11 mouse cellular contexts compared by ENCODE assay signal in the genomic region with DNA sequence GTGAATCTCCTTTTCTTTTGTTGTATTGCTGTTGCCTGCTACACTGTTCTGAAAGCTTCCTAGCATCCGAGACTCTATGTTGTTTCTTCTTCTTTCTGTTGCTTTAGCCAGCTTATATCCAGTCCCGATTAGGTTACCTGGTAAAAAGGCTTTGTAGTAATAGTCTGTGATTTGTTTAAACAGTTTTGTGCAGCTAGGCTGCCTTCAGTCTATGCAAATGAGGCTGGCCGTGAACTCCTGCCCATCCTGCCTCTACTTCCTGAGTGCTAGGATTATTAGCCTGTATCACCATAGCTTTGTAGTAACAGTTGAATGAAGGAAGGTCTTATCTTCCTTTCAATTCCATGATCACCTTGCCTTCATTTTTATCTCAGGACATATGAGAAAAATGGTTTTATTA. TPM values are rescaled to one million over a fixed set of nuclear protein-coding genes. Genes with fewer than 3 reads are reported as not detected.
DNase-seq lines count a peak whose midpoint lies in the region; ATAC-seq and TF ChIP-seq lines count a peak whose summit lies in the region.
"Had no signal": no experiment of that assay in that cellular context is flagged by ENCODE, and none has a peak within 500 bp of the region (broad histone marks: within the 10 kb centered on the region; RNA-seq: fewer than 3 reads in every experiment).

No protein-coding gene starts in this region.

- TF ChIP-seq EP300 in heart, adult 2 months (IDR thresholded peaks at IDR 0.05; ENCODE audit: insufficient read depth, low read depth, low read length), result no peak

- H3K9me3 ChIP-seq in heart, embryonic 16.5 days (replicated peaks; ENCODE audit: control insufficient read depth, low read length), result no peaks in the 10 kb centered on the region
- H3K9me3 ChIP-seq in hindbrain, embryonic 13.5 days, result no peaks in the 10 kb centered on the region

- no peaks in the 10 kb centered on the region for H3K27me3 ChIP-seq in heart, embryonic 16.5 days (ENCODE audit: control insufficient read depth, insufficient read depth, low read length)
- no peaks in the 10 kb centered on the region for H3K27me3 ChIP-seq in heart, adult 2 months (ENCODE audit: control insufficient read depth, insufficient read depth, low read length)
- H3K27me3 ChIP-seq in hindbrain, embryonic 13.5 days, result 0 out of 2 replicates have a peak, but pooled peaks cover 3% of the 10 kb centered on the region

- H3K9ac ChIP-seq in heart, embryonic 16.5 days (ENCODE audit: low read length), result no peak overlapping the region; the same call in 1 of the 2 replicates
- H3K9ac ChIP-seq in heart, adult 2 months (ENCODE audit: low read depth, low read length), result no peak overlapping the region
- no peak overlapping the region for H3K9ac ChIP-seq in hindbrain, embryonic 13.5 days

- H3K27ac ChIP-seq in heart, embryonic 16.5 days (ENCODE audit: low read length), result no peak overlapping the region
- H3K27ac ChIP-seq in heart, adult 2 months, result no peak overlapping the region
- no peak overlapping the region for H3K27ac ChIP-seq in hindbrain, embryonic 13.5 days
- no peak overlapping the region for H3K27ac ChIP-seq in macrophage

- TF ChIP-seq POLR2A in heart, adult 2 months (IDR thresholded peaks at IDR 0.05; ENCODE audit: insufficient read depth, low read depth, low read length), result no peak

- H3K4me1 ChIP-seq in heart, embryonic 16.5 days (ENCODE audit: control insufficient read depth, insufficient read depth, low read length), result peaks cover 18% of the 10 kb centered on the region
- H3K4me1 ChIP-seq in heart, adult 2 months (ENCODE audit: control insufficient read depth, insufficient read depth, low read length), result peaks cover 2% of the 10 kb centered on the region
- H3K4me1 ChIP-seq in hindbrain, embryonic 13.5 days (replicated peaks), result peaks cover 19% of the 10 kb centered on the region

- ATAC-seq in heart, embryonic 16.5 days (replicated peaks; ENCODE audit: extremely low read depth, insufficient read depth, low FRiP score), result no peak
- no peak for ATAC-seq in hindbrain, embryonic 13.5 days (ENCODE audit: low FRiP score)
- ATAC-seq in CD4-positive, CD25-positive, alpha-beta regulatory T cell, adult 4 months, result no peak
- no peak for ATAC-seq in monocyte, adult 5-6 weeks (replicated peaks; ENCODE audit: insufficient number of reproducible peaks, low FRiP score, low TSS enrichment, poor library complexity, severe bottlenecking)

- DNase-seq in heart, adult 2 months, result no peak
- DNase-seq in R1 (ENCODE audit: low read depth, low spot score), result peak; percentile 74
- no peak for DNase-seq in ovary, postnatal 36 days (ENCODE audit: low spot score)
- DNase-seq: adrenal gland, postnatal 25 days; kidney, postnatal 36 days had no signal

- TF ChIP-seq CTCF in heart, adult 2 months (IDR thresholded peaks at IDR 0.05), result no peak

- intact Hi-C loops in heart, adult 2 months (cut with DNase I), result loop anchor here (10.0 kb wide), 1 partner anchor 169 kb away; a partner anchor contains a TSS

- H3K36me3 ChIP-seq in heart, embryonic 16.5 days (ENCODE audit: control insufficient read depth, insufficient read depth), result peaks cover 15% of the 10 kb centered on the region
- H3K36me3 ChIP-seq in heart, adult 2 months (ENCODE audit: control insufficient read depth, insufficient read depth, low read length), result no peaks in the 10 kb centered on the region
- peaks cover 6% of the 10 kb centered on the region for H3K36me3 ChIP-seq in hindbrain, embryonic 13.5 days
- no peaks in the 10 kb centered on the region for H3K36me3 ChIP-seq in macrophage (ENCODE audit: inconsistent target)

- WGBS in heart, embryonic 16.5 days, result 57% methylated on average over 3 of the region's 3 CpGs
- WGBS in heart, adult 2 months, result 48% methylated on average over 3 of the region's 3 CpGs
- WGBS in hindbrain, embryonic 13.5 days, result 51% methylated on average over 3 of the region's 3 CpGs
- 67% methylated on average over 3 of the region's 3 CpGs for WGBS in macrophage (ENCODE audit: missing documents)

- peak overlapping the region; percentile 88 for H3K4me2 ChIP-seq in heart, embryonic 16.5 days (ENCODE audit: low read depth, low read length)
- peak overlapping the region; percentile 92; the same call in 1 of the 2 replicates for H3K4me2 ChIP-seq in hindbrain, embryonic 13.5 days

- no peaks in the 10 kb centered on the region for H3K79me2 ChIP-seq in heart, adult 2 months (replicated peaks; ENCODE audit: control insufficient read depth, insufficient read depth, low read length)
- H3K79me2 ChIP-seq in macrophage (ENCODE audit: inconsistent target), result peaks cover 31% of the 10 kb centered on the region

- H3K4me3 ChIP-seq in heart, embryonic 16.5 days (ENCODE audit: low read length), result peak overlapping the region; percentile 87
- H3K4me3 ChIP-seq in heart, adult 2 months, result no peak overlapping the region
- peak overlapping the region; percentile 68; the same call in 1 of the 2 replicates for H3K4me3 ChIP-seq in hindbrain, embryonic 13.5 days
- H3K4me3 ChIP-seq in macrophage (ENCODE audit: inconsistent target), result peak overlapping the region; percentile 89
- H3K4me3 ChIP-seq: erythroblast, embryonic 14.5 days had no signal

RNA-seq across cellular contexts. Expression of a gene that starts 1.5 kb away (rescaled TPM):
- polyA plus RNA-seq in heart, embryonic 16.5 days (2015; fragmentation: Nextera tagmentation; extraction: Ambion mirVana), result 28.5 and 33.5 TPM in 2 replicates
- under 1 TPM; 0.27 to 0.44 TPM for total RNA-seq in heart, adult 2 months (2021)
- polyA plus RNA-seq in heart, adult 2 months (2012; rRNA removed), result 0.18 and 0.20 TPM in 2 replicates
- polyA plus RNA-seq in hindbrain, embryonic 13.5 days (2015; fragmentation: Nextera tagmentation; extraction: Ambion mirVana), result 8.2 and 9.6 TPM in 2 replicates
- 10 to 100 TPM in 1 of 26 experiments, 1 to 10 TPM in 21, under 1 TPM in 4; 0.52 to 12.2 (median 2.1) TPM for total RNA-seq in macrophage (2018; cell fraction: chromatin; rRNA removed)
- total RNA-seq in macrophage (2018; cell fraction: cytosol; rRNA removed), result 1 to 10 TPM in 23 of 26 experiments, under 1 TPM in 3; 0.82 to 5.8 (median 1.9) TPM
- 10 to 100 TPM in 1 of 26 experiments, 1 to 10 TPM in 19, under 1 TPM in 6; 0.47 to 11.5 (median 1.6) TPM for total RNA-seq in macrophage (2018; cell fraction: nucleus; rRNA removed)
- polyA plus RNA-seq in macrophage (2018), result 0.91 to 8.9 TPM (median 6.7 TPM) in 3 replicates
- polyA plus RNA-seq in CD4-positive, CD25-positive, alpha-beta regulatory T cell, adult 4 months (2017; shearing (Covaris generic)), result 1 to 10 TPM; 2.0 to 4.4 TPM
- total RNA-seq in monocyte, adult 5-6 weeks (2017), result 2.9 to 4.1 TPM (median 3.4 TPM) in 3 replicates
- polyA plus RNA-seq: erythroblast, embryonic 14.5 days had no signal

RNA-seq across cellular contexts. Expression of a gene that starts 12.9 kb away (rescaled TPM):
- polyA plus RNA-seq in heart, embryonic 16.5 days (2015; fragmentation: Nextera tagmentation; extraction: Ambion mirVana), result 5.5 and 6.7 TPM in 2 replicates
- 1 to 10 TPM; 8.4 to 8.9 TPM for total RNA-seq in heart, adult 2 months (2021)
- 6.2 and 6.5 TPM in 2 replicates for polyA plus RNA-seq in heart, adult 2 months (2012; rRNA removed)
- 2.4 and 2.6 TPM in 2 replicates for polyA plus RNA-seq in hindbrain, embryonic 13.5 days (2015; fragmentation: Nextera tagmentation; extraction: Ambion mirVana)
- 100 to 1,000 TPM; 263 to 895 (median 496) TPM for total RNA-seq in macrophage (2018; cell fraction: chromatin; rRNA removed)
- 100 to 1,000 TPM; 124 to 277 (median 175) TPM for total RNA-seq in macrophage (2018; cell fraction: cytosol; rRNA removed)
- total RNA-seq in macrophage (2018; cell fraction: nucleus; rRNA removed), result 100 to 1,000 TPM; 215 to 589 (median 305) TPM
- polyA plus RNA-seq in macrophage (2018), result 161 to 281 TPM (median 178 TPM) in 3 replicates
- polyA plus RNA-seq in CD4-positive, CD25-positive, alpha-beta regulatory T cell, adult 4 months (2017; shearing (Covaris generic)), result under 1 TPM; 0.56 to 0.94 TPM
- total RNA-seq in monocyte, adult 5-6 weeks (2017), result 4.6 to 10.5 TPM (median 7.5 TPM) in 3 replicates
- polyA plus RNA-seq: erythroblast, embryonic 14.5 days had no signal

RNA-seq across cellular contexts. Expression of a gene that starts 40.6 kb away (rescaled TPM):
- 0.35 and 0.49 TPM in 2 replicates for polyA plus RNA-seq in heart, embryonic 16.5 days (2015; fragmentation: Nextera tagmentation; extraction: Ambion mirVana)
- total RNA-seq in heart, adult 2 months (2021), result under 1 TPM in 1 of 2 experiments, not detected in 1; 0.20 TPM
- 0.35 and 2.3 TPM in 2 replicates for polyA plus RNA-seq in heart, adult 2 months (2012; rRNA removed)
- not detected in 2 replicates for polyA plus RNA-seq in hindbrain, embryonic 13.5 days (2015; fragmentation: Nextera tagmentation; extraction: Ambion mirVana)
- not detected for total RNA-seq in macrophage (2018; cell fraction: chromatin; rRNA removed)
- under 1 TPM in 2 of 26 experiments, not detected in 24; 0.09 to 0.13 TPM for total RNA-seq in macrophage (2018; cell fraction: cytosol; rRNA removed)
- not detected for total RNA-seq in macrophage (2018; cell fraction: nucleus; rRNA removed)
- not detected in 3 replicates for polyA plus RNA-seq in macrophage (2018)
- not detected for polyA plus RNA-seq in CD4-positive, CD25-positive, alpha-beta regulatory T cell, adult 4 months (2017; shearing (Covaris generic))
- 0.32 TPM in 1 of 3 replicates, not detected in the others for total RNA-seq in monocyte, adult 5-6 weeks (2017)
- polyA plus RNA-seq: erythroblast, embryonic 14.5 days had no signal

Comparison
In these comparisons a context has a peak if more than half of its experiments do, and no peak if none do; other contexts are left out.
1. RNA of a gene that starts 12.9 kb away (polyA plus RNA-seq): 161 to 281 TPM in macrophage; 6.2 to 6.5 TPM in heart, adult 2 months, 5.5 to 6.7 TPM in heart, embryonic 16.5 days, 2.4 to 2.6 TPM in hindbrain, embryonic 13.5 days and 0.56 to 0.94 TPM in CD4-positive, CD25-positive, alpha-beta regulatory T cell, adult 4 months; every median in the first group is over 10 times any median in the second.